Mouse (Mus musculus): ENCODE results near the gene Bcap31. TPM values are rescaled to one million over a fixed set of nuclear protein-coding genes. Genes with fewer than 3 reads are reported as not detected.
A peak's percentile ranks its signal among the peaks of the same experiment; 100 is the strongest.

Bcap31 gene
- total RNA-seq, 2 experiments from 2014 or later, result 78.4 to 88.0 TPM

DNA sequence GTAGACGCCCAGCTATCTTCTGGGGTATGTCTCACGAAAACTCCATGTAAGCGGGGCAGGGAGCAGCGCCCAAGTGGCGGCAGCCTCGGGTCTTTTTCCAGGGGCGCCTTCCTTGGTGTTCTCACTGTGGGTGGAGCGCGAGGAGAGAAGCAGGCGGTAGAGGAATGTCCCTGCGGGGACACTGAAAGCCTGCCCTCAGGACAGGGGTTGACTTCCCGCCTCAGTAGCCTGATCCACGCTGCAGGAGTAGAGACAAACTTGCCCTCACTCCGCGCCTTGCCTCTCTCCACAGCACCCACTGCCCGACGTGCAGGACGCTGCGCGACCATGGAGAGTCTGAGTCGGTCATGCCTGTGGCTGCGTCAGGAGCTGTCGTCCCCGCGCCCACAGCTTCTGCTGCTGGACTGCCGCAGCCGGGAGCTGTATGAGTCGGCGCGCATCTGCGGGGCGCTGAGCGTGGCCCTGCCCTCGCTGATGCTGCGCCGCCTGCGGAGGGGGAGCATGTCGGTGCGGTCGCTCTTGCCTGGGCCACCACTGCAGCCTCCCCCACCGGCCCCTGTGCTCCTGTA lies 76.0 kb downstream of the Bcap31 start:
- intact Hi-C loops (cut with DNase I), result no loop called here
- peak in 1 of 2 experiments; percentile 42 for DNase-seq (ENCODE audit: low spot score in 2 of 2)

- intact Hi-C loops (cut with DNase I), result no loop called here
- no peak for DNase-seq (ENCODE audit: low spot score in 2 of 2)
Observed at GRCm38 (mm10) chrX:73639255-73639675, 76.7 kb downstream of the Bcap31 start, which contains the start of gene Dusp9. Gene Dusp9 (plus strand): TSS chrX:73639419.

- no peak for DNase-seq (ENCODE audit: low spot score in 2 of 2)
- intact Hi-C loops (cut with DNase I), result no loop called here
Observed at GRCm38 (mm10) chrX:73637415-73637814, 78.6 kb downstream of the Bcap31 start.

Other genes with a start within 250 kb of the Bcap31 start
- gene Bgn, start 232.6 kb downstream of the Bcap31 start, total RNA-seq (2021), result 10 to 100 TPM; 17.4 to 20.3 TPM
- gene Atp2b3, start 213.1 kb downstream of the Bcap31 start, total RNA-seq (2021), result 10 to 100 TPM; 94.7 to 95.0 TPM
- 1 to 10 TPM in 1 of 2 experiments, under 1 TPM in 1; 0.76 to 1.2 TPM for gene Dusp9, start 76.8 kb downstream of the Bcap31 start, total RNA-seq (2021)
- gene Pnck, start 56.1 kb downstream of the Bcap31 start, total RNA-seq (2021), result 100 to 1,000 TPM in 1 of 2 experiments, 10 to 100 TPM in 1; 95.7 to 111 TPM
- gene Slc6a8, start 43.0 kb downstream of the Bcap31 start, total RNA-seq (2021), result 100 to 1,000 TPM in 1 of 2 experiments, 10 to 100 TPM in 1; 91.1 to 101 TPM
- 10 to 100 TPM; 11.1 to 14.1 TPM for gene Abcd1, start 422 bp upstream of the Bcap31 start, total RNA-seq (2021)
- gene Plxnb3, start 40.9 kb upstream of the Bcap31 start, total RNA-seq (2021), result 10 to 100 TPM in 1 of 2 experiments, 1 to 10 TPM in 1; 8.7 to 10.0 TPM
- 1 to 10 TPM; 4.6 to 9.4 TPM for gene Srpk3, start 58.2 kb upstream of the Bcap31 start, total RNA-seq (2021)
- gene Idh3g, start 70.7 kb upstream of the Bcap31 start, total RNA-seq (2021), result 100 to 1,000 TPM; 182 to 187 TPM
- gene Ssr4, start 70.9 kb upstream of the Bcap31 start, total RNA-seq (2021), result 10 to 100 TPM; 94.6 to 99.7 TPM
- gene Pdzd4, start 108.8 kb upstream of the Bcap31 start, total RNA-seq (2021), result 100 to 1,000 TPM; 119 to 125 TPM
- not detected for gene Avpr2, start 175.9 kb upstream of the Bcap31 start, total RNA-seq (2021)
- 100 to 1,000 TPM; 152 to 158 TPM for gene L1cam, start 179.9 kb upstream of the Bcap31 start, total RNA-seq (2021)
- gene Arhgap4, start 205.7 kb upstream of the Bcap31 start, total RNA-seq (2021), result 1 to 10 TPM; 3.6 to 4.7 TPM
- gene Naa10, start 205.8 kb upstream of the Bcap31 start, total RNA-seq (2021), result 10 to 100 TPM; 45.4 to 53.4 TPM
- gene Renbp, start 214.7 kb upstream of the Bcap31 start, total RNA-seq (2021), result 1 to 10 TPM; 4.4 to 4.9 TPM